Mouse (Mus musculus): Measurements from ENCODE around the gene Olfr571. TPM values are rescaled to one million over a fixed set of nuclear protein-coding genes. Genes with fewer than 3 reads are reported as not detected.
A peak's percentile ranks its signal among the peaks of the same experiment; 100 is the strongest.

Gene Olfr571
- total RNA-seq (2021): not detected
- long read RNA-seq, experiment 1: 0 reads
- long read RNA-seq, experiment 2: 0 reads

GRCm38 (mm10) chr7:102917032-102917875 lies at the start of gene Olfr571:
Olfr571 (minus strand) TSS chr7:102917536.
- Histone ChIP-seq H3K4me3 (no peak within 1 kb of the TSS), H3K27ac (no peak within 1 kb of the TSS)
- DNase-seq (ENCODE audit: extremely low spot score in 1 of 2, low spot score in 2 of 2): no peak
- no peak for TF ChIP-seq CTCF (IDR thresholded peaks at IDR 0.05)
- intact Hi-C loops (cut with DNase I): no loop called here

DNA sequence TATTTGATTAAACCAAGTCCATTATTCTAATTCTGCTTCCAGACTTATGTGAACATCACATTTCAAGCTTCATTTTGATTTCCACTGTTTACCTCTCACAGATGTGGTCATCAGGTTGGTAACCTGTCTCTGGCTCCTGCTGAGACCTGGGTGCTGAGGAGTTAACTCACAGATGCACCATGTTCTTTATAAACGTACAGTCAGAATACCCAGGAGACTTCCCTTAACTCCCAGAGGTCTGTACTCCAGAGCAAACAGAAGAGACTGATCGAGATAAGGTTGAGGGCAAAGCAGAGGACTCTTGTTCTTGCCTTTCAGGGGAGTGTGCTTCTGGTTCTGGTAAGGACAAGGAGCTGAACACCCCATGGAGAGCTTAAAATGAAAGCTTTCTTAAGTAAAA lies 45.0 kb upstream of the Olfr571 start, which contains the start of gene Olfr576:
TSS of gene Olfr576 (plus strand) at position 301 of the 400 bp plus-strand sequence.
- no peak for TF ChIP-seq CTCF (IDR thresholded peaks at IDR 0.05)
- intact Hi-C loops (cut with DNase I): no loop called here
- H3K4me3 ChIP-seq: no peak within 1 kb of the TSS
- no peak for DNase-seq (ENCODE audit: extremely low spot score in 1 of 2, low spot score in 2 of 2)
- no peak within 1 kb of the TSS for H3K27ac ChIP-seq

GRCm38 (mm10) chr7:102958593-102958992 lies 41.3 kb upstream of the Olfr571 start, which contains the start of gene Olfr575:
Olfr575 (minus strand) TSS chr7:102958775.
- H3K27ac ChIP-seq: no peak within 1 kb of the TSS
- TF ChIP-seq CTCF (IDR thresholded peaks at IDR 0.05): no peak
- no peak for DNase-seq (ENCODE audit: extremely low spot score in 1 of 2, low spot score in 2 of 2)
- intact Hi-C loops (cut with DNase I): no loop called here
- H3K4me3 ChIP-seq: no peak within 1 kb of the TSS

DNA sequence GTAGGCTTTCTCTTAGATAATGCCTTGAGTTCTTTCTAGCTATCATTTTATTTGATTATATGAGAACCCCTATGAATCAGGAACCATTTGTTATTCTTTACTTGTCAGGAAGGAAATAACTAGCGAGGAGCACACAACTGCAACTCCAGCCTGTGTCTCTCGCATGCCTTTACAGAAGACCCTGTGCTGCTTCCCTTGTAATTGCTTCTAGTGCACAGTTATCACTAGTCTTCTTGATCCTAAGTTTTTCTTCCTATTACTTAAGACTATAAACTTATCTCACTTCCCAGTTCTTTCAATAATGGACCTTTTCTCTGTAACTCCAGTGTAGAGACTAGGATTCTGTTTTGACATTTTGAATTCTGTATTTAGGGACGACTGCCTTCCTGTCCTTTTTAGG lies 40.8 kb upstream of the Olfr571 start:
- no peak for DNase-seq (ENCODE audit: extremely low spot score in 1 of 2, low spot score in 2 of 2)
- H3K27ac ChIP-seq: no peak overlapping the region
- TF ChIP-seq CTCF (IDR thresholded peaks at IDR 0.05): no peak
- intact Hi-C loops (cut with DNase I): no loop called here
- no peak overlapping the region for H3K4me3 ChIP-seq

DNA sequence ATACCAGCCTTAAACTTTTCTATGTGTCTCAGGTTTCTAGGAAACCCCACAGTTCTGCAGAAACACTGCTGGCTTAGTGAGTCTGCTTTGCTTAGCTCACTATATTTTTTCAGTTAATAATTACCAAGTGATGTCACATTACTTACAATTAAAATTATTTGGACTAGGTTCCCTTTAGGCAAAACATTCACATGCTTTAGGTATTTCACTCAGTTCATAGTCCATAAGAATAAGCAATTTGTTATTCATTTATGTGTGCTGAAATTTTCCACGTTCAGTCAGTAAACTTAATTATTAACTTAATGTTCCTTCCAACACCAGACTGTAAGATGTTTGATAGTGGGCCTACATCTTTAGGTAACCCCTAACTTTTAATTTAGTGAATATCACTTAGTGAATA lies 33.4 kb upstream of the Olfr571 start:
- intact Hi-C loops (cut with DNase I): no loop called here
- no peak overlapping the region for H3K4me3 ChIP-seq

DNA sequence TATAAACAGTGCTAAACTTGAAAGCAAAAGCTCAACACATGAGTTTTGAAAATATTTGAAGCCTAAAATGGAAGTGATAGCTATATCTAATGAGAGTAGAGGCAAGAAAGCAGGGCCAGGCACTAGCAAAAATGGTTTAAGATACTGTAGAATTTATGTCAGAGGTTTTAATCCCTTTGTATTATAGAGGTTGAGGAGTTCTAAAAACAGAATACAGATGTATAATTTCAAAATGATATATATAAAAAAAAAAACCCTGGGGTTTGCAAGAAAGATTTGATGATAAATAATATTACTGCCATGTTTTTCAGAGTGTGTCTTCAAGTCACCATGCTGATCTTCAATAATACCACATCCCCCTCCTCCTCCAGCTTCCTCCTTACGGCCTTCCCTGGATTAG lies 30.8 kb upstream of the Olfr571 start, which contains the start of gene Olfr574:
TSS of gene Olfr574 (plus strand) at position 301 of the 400 bp plus-strand sequence.
- no peak for TF ChIP-seq CTCF (IDR thresholded peaks at IDR 0.05)
- no peak within 1 kb of the TSS for H3K27ac ChIP-seq
- intact Hi-C loops (cut with DNase I): no loop called here
- no peak for DNase-seq (ENCODE audit: extremely low spot score in 1 of 2, low spot score in 2 of 2)
- H3K4me3 ChIP-seq: no peak within 1 kb of the TSS

More for the DNA sequence above, 33.4 kb upstream of the Olfr571 start:
- no peak overlapping the region for H3K27ac ChIP-seq
- DNase-seq (ENCODE audit: extremely low spot score in 1 of 2, low spot score in 2 of 2): no peak
- no peak for TF ChIP-seq CTCF (IDR thresholded peaks at IDR 0.05)

DNA sequence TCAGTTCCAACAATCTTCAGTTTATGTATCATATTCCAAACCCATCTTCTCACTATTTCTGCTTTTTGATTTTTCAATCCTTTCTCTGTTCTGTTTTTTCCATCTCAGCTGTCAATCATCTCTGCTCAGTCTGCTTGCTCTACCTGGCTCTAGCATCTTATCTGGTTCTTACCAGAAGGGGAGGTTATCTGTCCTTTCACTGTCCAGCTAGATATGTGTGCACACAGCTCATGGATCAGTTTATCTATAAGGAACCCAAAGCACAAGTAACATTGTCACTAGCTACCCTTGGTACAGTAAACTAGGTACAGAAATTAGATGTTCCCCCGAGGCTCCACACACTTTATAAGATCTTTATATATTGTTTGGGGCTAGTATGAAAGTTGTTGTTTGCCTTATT lies 26.1 kb upstream of the Olfr571 start:
- H3K27ac ChIP-seq: no peak overlapping the region
- no peak for DNase-seq (ENCODE audit: extremely low spot score in 1 of 2, low spot score in 2 of 2)
- intact Hi-C loops (cut with DNase I): no loop called here
- no peak for TF ChIP-seq CTCF (IDR thresholded peaks at IDR 0.05)
- H3K4me3 ChIP-seq: no peak overlapping the region

GRCm38 (mm10) chr7:102942475-102942874 lies 25.1 kb upstream of the Olfr571 start, which contains the start of gene Olfr573-ps1:
Olfr573-ps1 (minus strand) TSS chr7:102942575.
- intact Hi-C loops (cut with DNase I): no loop called here

GRCm38 (mm10) chr7:102927105-102927504 lies 9.8 kb upstream of the Olfr571 start:
- DNase-seq (ENCODE audit: extremely low spot score in 1 of 2, low spot score in 2 of 2): no peak
- Histone ChIP-seq H3K27ac (no peak overlapping the region), H3K4me3 (no peak overlapping the region)
- no peak for TF ChIP-seq CTCF (IDR thresholded peaks at IDR 0.05)
- intact Hi-C loops (cut with DNase I): no loop called here

More at GRCm38 (mm10) chr7:102942475-102942874, 25.1 kb upstream of the Olfr571 start, which contains the start of gene Olfr573-ps1:
- no peak within 1 kb of the TSS for H3K4me3 ChIP-seq
- H3K27ac ChIP-seq: no peak within 1 kb of the TSS
- no peak for DNase-seq (ENCODE audit: extremely low spot score in 1 of 2, low spot score in 2 of 2)
- TF ChIP-seq CTCF (IDR thresholded peaks at IDR 0.05): no peak

DNA sequence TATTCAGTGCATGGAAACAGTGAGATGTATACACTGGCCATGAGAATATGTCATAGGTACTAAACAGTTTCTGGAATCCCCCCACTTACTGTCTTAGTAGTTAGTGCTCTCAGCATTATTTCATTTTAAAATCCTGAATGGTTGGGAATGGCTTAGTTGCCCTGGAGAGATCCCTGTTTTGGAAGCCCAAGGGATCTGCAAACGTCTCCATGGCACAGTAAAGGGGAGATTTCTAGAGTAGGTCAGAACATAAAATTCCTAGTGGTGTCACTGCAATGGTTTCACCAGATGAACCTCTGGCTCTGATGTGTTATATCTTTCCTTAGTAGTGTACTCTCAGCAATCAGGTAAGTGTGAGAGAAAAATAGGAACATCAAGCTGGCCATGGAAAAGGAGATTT lies 6.8 kb upstream of the Olfr571 start, which contains the start of gene Olfr572:
TSS of gene Olfr572 (plus strand) at position 301 of the 400 bp plus-strand sequence.
- intact Hi-C loops (cut with DNase I): no loop called here
- no peak within 1 kb of the TSS for H3K4me3 ChIP-seq
- no peak for TF ChIP-seq CTCF (IDR thresholded peaks at IDR 0.05)
- DNase-seq (ENCODE audit: extremely low spot score in 1 of 2, low spot score in 2 of 2): no peak
- no peak within 1 kb of the TSS for H3K27ac ChIP-seq

DNA sequence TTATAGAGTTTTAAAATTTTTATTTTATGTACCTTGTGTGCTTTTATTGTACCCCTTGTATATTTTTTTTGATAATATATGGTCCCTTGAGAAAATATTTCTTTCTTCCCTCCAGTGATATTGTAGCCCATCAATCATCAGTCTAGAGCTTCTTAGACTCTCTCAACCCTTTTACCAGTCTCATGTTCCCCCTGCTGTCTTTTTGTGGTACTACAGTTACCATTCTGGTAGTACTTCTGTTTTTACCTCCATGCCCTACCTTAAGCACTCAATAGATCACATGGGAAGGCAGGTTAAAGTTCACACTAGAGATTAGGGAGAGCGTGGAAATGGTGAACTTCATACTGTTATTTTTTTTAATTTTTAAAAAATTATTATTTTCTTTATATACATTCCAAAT lies 2.3 kb upstream of the Olfr571 start:
- no peak overlapping the region for H3K4me3 ChIP-seq
- intact Hi-C loops (cut with DNase I): loop anchor here (1.0 to 2.0 kb wide), 3 partner anchors 224 to 406 kb away; partner anchors contain the start of genes Olfr556 and Olfr557
- no peak for DNase-seq (ENCODE audit: extremely low spot score in 1 of 2, low spot score in 2 of 2)
- TF ChIP-seq CTCF (IDR thresholded peaks at IDR 0.05): peak; percentile 66
- no peak overlapping the region for H3K27ac ChIP-seq

DNA sequence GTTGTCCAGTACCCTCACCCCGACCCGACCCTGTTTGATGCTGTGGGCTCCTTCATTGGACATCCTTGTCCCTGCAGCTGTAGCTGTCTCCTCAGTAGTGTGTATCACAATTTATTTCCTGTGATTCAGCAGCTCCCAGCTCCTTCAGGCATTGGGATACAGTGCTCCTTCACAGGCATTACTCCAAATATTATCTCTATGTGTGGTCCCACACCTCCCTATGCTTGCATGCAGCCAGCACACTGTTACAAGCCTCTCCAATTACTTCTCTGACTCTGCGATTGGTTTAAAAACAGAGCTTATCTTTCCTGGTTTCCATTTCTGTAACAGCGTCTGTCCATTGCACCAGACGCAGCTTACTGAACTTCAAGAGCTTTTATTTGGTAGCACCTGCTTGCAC lies 931 bp downstream of the Olfr571 start:
- DNase-seq (ENCODE audit: extremely low spot score in 1 of 2, low spot score in 2 of 2): no peak
- intact Hi-C loops (cut with DNase I): no loop called here
- Histone ChIP-seq H3K4me3 (no peak overlapping the region), H3K27ac (no peak overlapping the region)
- TF ChIP-seq CTCF (IDR thresholded peaks at IDR 0.05): no peak
